Mouse (Mus musculus) MEL (cell line): Measurements from ENCODE around the gene Efna4. TPM values are rescaled to one million over a fixed set of nuclear protein-coding genes. Genes with fewer than 3 reads are reported as not detected.

Experiments used
- DNase-seq: peaks from one replicate; pipeline ENCODE4 v3.0.0; 2011; ENCODE audit warnings: low read depth, low spot score
- H3K27ac ChIP-seq: 2 replicates; pipeline ENCODE4 v1.5.1; 2012; ENCODE audit warnings: low read depth, mild to moderate bottlenecking, control low read depth, low read length, moderate library complexity; ENCODE audit not compliant: control insufficient read depth
- H3K27me3 ChIP-seq, 2 experiments: fragments of 150-350 bp in 1 of 2; sonication (generic) in 1 of 2; 2 replicates each; pipeline ENCODE4 v1.6.1; 2012; ENCODE audit warnings: low read length in 2 of 2, mild to moderate bottlenecking in 2 of 2, improper control_type of control experiment in 1 of 2, moderate library complexity in 1 of 2; ENCODE audit not compliant: insufficient read depth in 2 of 2, control insufficient read depth in 1 of 2
- H3K36me3 ChIP-seq, 2 experiments: 2 replicates each; pipeline ENCODE4 v1.6.1; 2012 to 2014; ENCODE audit warnings: low read length in 2 of 2, improper control_type of control experiment in 1 of 2, inconsistent platforms in 1 of 2, mild to moderate bottlenecking in 1 of 2; ENCODE audit not compliant: insufficient read depth in 2 of 2, control insufficient read depth in 1 of 2
- H3K4me1 ChIP-seq, 2 experiments: fragments of 150-350 bp in 1 of 2; sonication (generic) in 1 of 2; 2 replicates each; pipeline ENCODE4 v1.6.1; 2012; ENCODE audit warnings: low read length in 2 of 2, improper control_type of control experiment in 1 of 2, mild to moderate bottlenecking in 1 of 2; ENCODE audit not compliant: insufficient read depth in 2 of 2, control insufficient read depth in 1 of 2
- H3K4me3 ChIP-seq, 2 experiments: fragments of 150-350 bp in 1 of 2; sonication (generic) in 1 of 2; 2 replicates each; pipeline ENCODE4 v1.5.1; 2012; ENCODE audit warnings: low read depth in 2 of 2, low read length in 2 of 2, mild to moderate bottlenecking in 2 of 2, moderate library complexity in 2 of 2, control low read depth in 1 of 2, improper control_type of control experiment in 1 of 2; ENCODE audit not compliant: control insufficient read depth in 1 of 2, insufficient read depth in 1 of 2
- H3K79me2 ChIP-seq: 2 replicates; pipeline ENCODE4 v1.6.1; 2012; ENCODE audit warnings: mild to moderate bottlenecking, low read length, moderate library complexity; ENCODE audit not compliant: control insufficient read depth, poor library complexity, insufficient read depth
- H3K9ac ChIP-seq: 2 replicates; pipeline ENCODE4 v1.6.1; 2012; ENCODE audit warnings: low read depth, mild to moderate bottlenecking, control low read depth, low read length, moderate library complexity; ENCODE audit not compliant: control insufficient read depth, poor library complexity, severe bottlenecking
- H3K9me3 ChIP-seq: fragments of 150-350 bp; sonication (generic); replicated peaks from 2 replicates; pipeline ENCODE4 v1.6.1; 2012; ENCODE audit warnings: mild to moderate bottlenecking, low read length, improper control_type of control experiment, moderate library complexity; ENCODE audit not compliant: insufficient read depth
- CHD2 ChIP-seq: IDR thresholded peaks from 2 replicates; pipeline ENCODE4 v1.6.1; 2011; ENCODE audit warnings: low read length, improper control_type of control experiment
- CTCF ChIP-seq, 3 experiments: IDR thresholded peaks in 2 of 3; conservative IDR thresholded peaks in 1 of 3; 2 replicates each; pipeline ENCODE4 v1.5.1; 2011 to 2012; ENCODE audit warnings: low read length in 3 of 3, low read depth in 2 of 3, mild to moderate bottlenecking in 2 of 3, improper control_type of control experiment in 1 of 3, inconsistent platforms in 1 of 3, mixed read lengths in 1 of 3, moderate library complexity in 1 of 3; ENCODE audit not compliant: control insufficient read depth in 1 of 3, insufficient read depth in 1 of 3, poor library complexity in 1 of 3, severe bottlenecking in 1 of 3
- ETS1 ChIP-seq: IDR thresholded peaks from 2 replicates; pipeline ENCODE4 v1.6.1; 2012; ENCODE audit warnings: low read depth, mild to moderate bottlenecking, inconsistent platforms, low read length, improper control_type of control experiment, moderate library complexity
- GABPA ChIP-seq: IDR thresholded peaks from 2 replicates; pipeline ENCODE4 v1.6.1; 2012; ENCODE audit warnings: low read depth, mild to moderate bottlenecking, inconsistent platforms, low read length, improper control_type of control experiment, moderate library complexity
- MEF2A ChIP-seq: IDR thresholded peaks from 2 replicates; pipeline ENCODE4 v1.6.1; 2014; ENCODE audit warnings: low read depth, mild to moderate bottlenecking, inconsistent platforms, low read length, improper control_type of control experiment; ENCODE audit not compliant: poor library complexity, insufficient replicate concordance, severe bottlenecking; ENCODE audit errors: extremely low read depth
- MYB ChIP-seq: IDR thresholded peaks from 2 replicates; pipeline ENCODE4 v1.6.1; 2011; ENCODE audit warnings: mild to moderate bottlenecking, low read depth, low read length, improper control_type of control experiment
- NRF1 ChIP-seq: IDR thresholded peaks from 2 replicates; pipeline ENCODE4 v1.6.1; 2014; ENCODE audit warnings: low read depth, mild to moderate bottlenecking, inconsistent platforms, low read length, improper control_type of control experiment, moderate library complexity; ENCODE audit not compliant: poor library complexity, insufficient read depth, severe bottlenecking
- RAD21 ChIP-seq: IDR thresholded peaks from 2 replicates; pipeline ENCODE4 v1.6.1; 2011; ENCODE audit warnings: mild to moderate bottlenecking, low read depth, low read length, improper control_type of control experiment
- SIN3A ChIP-seq: IDR thresholded peaks from 2 replicates; pipeline ENCODE4 v1.6.1; 2012; ENCODE audit warnings: low read length, improper control_type of control experiment, inconsistent platforms
- UBTF ChIP-seq: IDR thresholded peaks from 2 replicates; pipeline ENCODE4 v1.6.1; 2012; ENCODE audit warnings: low read depth, mild to moderate bottlenecking, inconsistent platforms, low read length, improper control_type of control experiment, moderate library complexity, borderline replicate concordance; ENCODE audit not compliant: insufficient read depth
- ZNF384 ChIP-seq: IDR thresholded peaks from 2 replicates; pipeline ENCODE4 v1.6.1; 2012; ENCODE audit warnings: low read depth, mild to moderate bottlenecking, inconsistent platforms, low read length, improper control_type of control experiment
- polyA plus RNA-seq, 2 experiments: library from polyadenylated mRNA; stranded (reverse) in 1 of 2; unstranded in 1 of 2; fragments of >175 nt in 1 of 2; fragments of >200 nt in 1 of 2; gene quantifications; 2 replicates each; pipeline versions ENCODE4 v1.2.1 to v1.2.4; 2012; ENCODE audit warnings: low replicate concordance in 2 of 2, low read depth in 1 of 2; ENCODE audit not compliant: insufficient read length in 2 of 2, insufficient read depth in 1 of 2, missing spikeins in 1 of 2
- total RNA-seq: library from RNA; depleted of rRNA; stranded (reverse); fragments of 300-350 nt; gene quantifications from 2 replicates; pipeline ENCODE4 v1.2.3, GENCODE M21; 2012

Efna4 gene
- total and polyA plus RNA-seq, 3 experiments: 1.9 to 4.5 TPM; not detected in 1

DNA sequence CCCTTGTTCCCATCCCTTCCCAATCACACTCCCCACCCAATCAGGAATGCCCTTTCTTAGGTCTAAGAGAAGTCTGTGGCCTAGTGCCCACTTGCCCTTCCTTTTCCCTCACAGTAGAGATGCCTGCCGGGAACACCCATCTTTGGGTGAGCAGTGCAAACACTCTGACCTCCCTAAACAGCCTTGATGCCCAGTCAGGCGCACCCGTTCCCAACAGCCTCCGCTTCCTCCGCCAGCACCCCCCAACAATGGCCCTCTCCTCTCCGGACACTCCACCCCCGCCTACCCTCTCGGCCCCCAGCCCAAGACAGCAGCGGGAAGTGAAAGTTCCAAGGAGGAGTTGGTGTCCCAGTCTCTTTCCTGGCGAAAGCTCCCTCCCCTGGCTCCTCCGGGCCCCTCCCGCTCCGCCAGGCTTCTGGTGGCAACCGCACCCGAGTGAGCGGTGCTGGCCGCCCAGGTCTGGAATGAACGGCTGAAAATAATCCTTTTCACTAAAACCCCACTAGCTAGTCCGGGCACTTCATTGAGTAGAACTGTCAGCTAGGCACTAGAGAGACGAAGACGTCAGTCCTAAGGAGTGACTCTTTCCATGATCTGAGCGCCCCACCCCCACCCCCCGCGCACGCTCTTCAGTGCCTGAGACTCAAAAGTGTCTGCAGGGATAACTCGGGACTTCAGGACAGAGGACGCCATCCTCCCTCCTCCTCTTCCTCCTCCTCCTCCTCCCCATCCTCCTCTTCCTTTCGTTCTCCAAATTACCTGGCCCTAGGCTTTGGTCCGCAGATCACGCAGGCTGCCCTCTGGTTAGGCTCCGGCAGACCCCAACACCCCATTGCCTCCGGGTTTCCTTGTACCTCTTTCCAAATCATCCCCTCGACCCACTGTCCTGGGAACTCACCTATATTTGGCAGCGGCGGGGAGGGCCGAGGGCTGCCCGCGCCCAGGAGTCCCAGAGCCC lies 11.4 kb upstream of the Efna4 start:
- Histone ChIP-seq H3K27ac (no peak overlapping the region), H3K4me1 (peaks cover 0 to 15% of the 10 kb centered on the region in 2 experiments; a peak in 2 of 4 replicates), H3K9me3 (no peaks in the 10 kb centered on the region), H3K79me2 (peaks cover 3% of the 10 kb centered on the region; the same call in 1 of the 2 replicates), H3K27me3 (no peaks in the 10 kb centered on the region), H3K4me3 (peak overlapping the region; percentile 87 to 88), H3K36me3 (peaks cover 0 to 7% of the 10 kb centered on the region in 2 experiments; a peak in 2 of 4 replicates), H3K9ac (peak overlapping the region; percentile 74)
- TF ChIP-seq ZNF384 (no peak), ETS1 (no peak), GABPA (no peak), NRF1 (peak; percentile 51), MYB (no peak), CHD2 (no peak)
- DNase-seq: peak; percentile 61

DNA sequence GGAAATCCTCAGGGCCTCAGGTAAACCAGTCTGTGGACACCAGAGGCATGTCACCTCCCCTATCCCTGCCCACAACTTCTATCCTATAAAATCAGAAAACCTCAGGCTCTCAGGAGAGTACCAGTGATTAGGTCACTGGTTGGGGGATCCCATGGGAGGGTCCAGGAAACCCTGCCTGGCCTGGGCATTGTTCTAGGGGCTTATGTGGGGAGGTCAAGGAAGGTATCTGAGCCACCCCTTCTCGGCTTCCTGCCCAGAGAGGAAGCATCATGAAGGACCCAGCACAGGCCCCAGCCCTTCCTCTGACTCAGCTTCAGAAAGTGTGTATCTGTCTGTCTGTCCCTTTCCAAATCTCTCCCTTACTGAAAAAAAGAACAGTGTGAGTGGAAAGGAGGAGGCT lies 10.1 kb upstream of the Efna4 start:
- H3K9ac ChIP-seq: no peak overlapping the region
- H3K4me1 ChIP-seq: peaks cover 0 to 12% of the 10 kb centered on the region in 2 experiments; a peak in 1 of 4 replicates
- no peaks in the 10 kb centered on the region for H3K27me3 ChIP-seq
- peaks cover 0 to 7% of the 10 kb centered on the region in 2 experiments; a peak in 2 of 4 replicates for H3K36me3 ChIP-seq
- DNase-seq: no peak
- H3K4me3 ChIP-seq: no peak overlapping the region
- H3K79me2 ChIP-seq: peaks cover 3% of the 10 kb centered on the region; the same call in 1 of the 2 replicates
- H3K27ac ChIP-seq: no peak overlapping the region
- TF ChIP-seq MEF2A (no peak), UBTF (no peak), RAD21 (no peak), ETS1 (no peak), CTCF (IDR thresholded peaks at IDR 0.05 in 2 of 3, conservative IDR thresholded peaks at IDR 0.05 in 1 of 3; ENCODE audit: control insufficient read depth in 1 of 3, insufficient read depth in 1 of 3, low read depth in 2 of 3, low read length in 3 of 3, poor library complexity in 1 of 3, severe bottlenecking in 1 of 3) (no peak), SIN3A (no peak)
- no peaks in the 10 kb centered on the region for H3K9me3 ChIP-seq
